Mouse (Mus musculus): ENCODE measurements around the gene Odc1.

Odc1 gene

DNA sequence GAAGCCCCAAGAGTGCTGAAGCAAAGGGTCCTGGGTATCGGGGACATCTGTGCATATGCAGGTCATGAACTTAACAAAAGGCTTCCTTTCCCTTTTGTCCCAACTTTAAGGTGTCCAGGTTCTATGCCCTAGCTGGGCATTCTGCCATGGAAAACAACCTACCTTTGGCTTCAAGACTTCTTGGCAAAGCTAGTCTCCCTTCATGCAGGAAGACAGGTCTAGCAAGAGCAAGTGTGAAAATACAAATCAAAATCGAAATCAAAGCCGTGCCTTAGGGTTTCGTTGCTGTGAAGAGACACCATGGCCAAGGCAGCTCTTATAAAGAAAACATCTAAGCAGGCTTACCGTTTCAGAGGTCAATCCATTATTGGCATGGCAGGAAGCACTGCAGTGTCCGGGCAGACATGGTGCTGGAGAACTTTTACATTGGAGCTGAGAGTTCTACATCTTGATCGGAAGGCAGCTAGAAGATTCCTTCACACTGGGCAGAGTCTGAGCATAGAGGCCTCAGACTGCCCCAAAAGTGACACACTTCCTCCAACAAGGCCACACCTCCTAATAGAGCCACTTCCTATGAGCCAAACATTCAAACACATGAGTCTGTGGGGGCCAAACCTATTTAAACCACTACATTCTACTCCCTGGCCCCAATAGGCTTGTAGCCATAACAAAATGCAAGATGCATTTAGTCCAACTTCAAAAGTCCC lies 44.5 kb downstream of the Odc1 start:
- 89% methylated on average over 7 of the region's 7 CpGs for WGBS

DNA sequence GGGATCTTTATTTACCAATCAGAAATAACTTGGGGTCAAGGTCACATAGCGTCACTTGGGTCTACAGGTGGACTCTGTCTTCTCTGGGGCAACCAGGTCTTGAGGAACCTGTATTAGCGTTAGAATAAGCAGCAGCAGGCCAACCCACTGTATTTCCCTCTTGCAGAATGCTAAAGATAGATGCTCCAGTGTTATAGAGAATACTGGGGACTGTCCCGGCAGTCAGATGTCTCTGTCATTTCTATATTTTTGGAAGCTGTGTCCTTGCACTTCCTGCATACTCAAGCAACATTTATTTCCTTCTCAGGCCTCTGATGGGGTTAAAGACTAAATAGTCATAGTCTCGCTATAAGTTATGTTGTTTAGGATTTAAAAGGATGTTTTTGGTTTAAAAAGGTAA lies 46.7 kb downstream of the Odc1 start:
- 73% methylated on average over 4 of the region's 4 CpGs for whole genome bisulfite sequencing

DNA sequence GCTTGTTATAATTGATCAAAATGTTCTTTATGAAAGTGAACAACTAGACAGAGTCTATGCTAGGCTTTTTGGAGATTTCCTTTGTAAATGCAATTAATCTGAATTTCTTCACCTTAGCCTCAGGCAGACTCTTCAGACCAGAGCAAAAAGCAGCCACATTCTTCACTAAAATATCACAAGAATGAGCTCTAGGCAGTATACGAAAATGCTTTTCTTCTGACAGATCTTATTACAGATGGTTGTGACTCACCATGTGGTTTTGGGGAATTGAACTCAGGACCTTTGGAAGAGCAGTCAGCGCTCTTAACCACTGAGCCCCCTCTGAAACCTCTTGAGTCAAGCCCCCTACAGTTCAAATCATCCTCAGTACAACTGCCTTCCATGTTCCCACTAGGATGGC lies 49.4 kb downstream of the Odc1 start:
- 90% methylated on average over 2 of the region's 2 CpGs for WGBS

DNA sequence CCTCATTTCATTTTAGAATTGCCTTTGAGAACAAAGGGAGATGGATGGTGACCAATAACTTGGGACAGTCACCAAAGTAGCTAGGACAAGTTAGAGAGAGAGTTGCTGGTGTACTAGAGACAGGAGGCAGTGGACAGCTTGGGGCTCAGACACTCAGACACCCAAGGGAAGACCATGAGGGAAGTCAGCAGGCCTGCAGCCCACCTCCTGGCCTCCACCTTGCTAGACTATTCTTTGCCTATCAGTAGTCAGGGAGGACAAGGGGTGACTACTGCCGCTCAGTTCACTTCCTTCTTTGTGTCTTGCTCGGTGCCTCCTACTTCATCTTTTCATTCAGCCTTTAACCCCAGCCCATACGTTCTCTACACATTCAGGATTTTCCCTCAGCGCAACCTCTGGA lies 50.1 kb downstream of the Odc1 start:
- 90% methylated on average over 4 of the region's 4 CpGs for WGBS

DNA sequence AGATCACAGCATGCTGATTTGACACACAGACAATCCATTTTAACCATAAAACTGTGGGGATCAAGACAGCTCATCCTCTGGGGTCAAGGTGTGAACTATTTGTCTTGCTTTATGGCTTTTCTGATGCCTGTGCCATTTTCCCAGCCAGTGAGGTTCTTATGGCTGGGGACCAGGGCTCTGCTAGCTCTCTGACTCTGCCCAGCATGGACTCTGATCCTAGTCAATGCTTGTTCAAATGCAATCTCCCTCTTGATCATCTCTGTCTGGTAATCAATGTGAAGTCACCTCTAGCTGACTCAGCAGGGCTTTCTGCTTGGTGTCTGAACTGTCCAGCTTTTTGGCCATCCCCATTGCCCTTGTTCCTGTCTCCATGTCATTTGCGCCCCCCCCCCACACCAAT lies 50.6 kb downstream of the Odc1 start:
- 86% methylated on average over 1 of the region's 1 CpGs for WGBS

Data from cerebral cortex, adult 2 months (tissue).